Comparison of ENCODE assay signal across 15 mouse cellular contexts in genomic region chr12:59052470-59052869, GRCm38 (mm10).
"Had no signal": no experiment of that assay in that cellular context is flagged by ENCODE, and none has a peak within 500 bp of the region (broad histone marks: within the 10 kb centered on the region; RNA-seq: fewer than 3 reads in every experiment).

No protein-coding gene starts in this region.

- DNase-seq: lung, adult 18-20 months; lung, embryonic 14.5 days; lung, postnatal 10 days; lung, postnatal 4 days; midbrain, embryonic 14.5 days; right cerebral cortex, postnatal 25 days; thymus, adult 2 months; thymus, postnatal 25 days; thymus, postnatal 4 days had no signal

- H3K27ac ChIP-seq: midbrain, embryonic 12.5 days; neural tube, embryonic 12.5 days; stomach, embryonic 15.5 days; stomach, postnatal 0 days had no signal

- H3K4me3 ChIP-seq: megakaryocyte, embryonic 14.5 days; midbrain, embryonic 12.5 days; neural tube, embryonic 12.5 days; stomach, embryonic 15.5 days had no signal

- H3K27me3 ChIP-seq: megakaryocyte, embryonic 14.5 days; midbrain, embryonic 12.5 days; neural tube, embryonic 12.5 days; stomach, embryonic 15.5 days had no signal

- H3K9me3 ChIP-seq: megakaryocyte, embryonic 14.5 days; midbrain, embryonic 12.5 days; neural tube, embryonic 12.5 days; stomach, embryonic 15.5 days had no signal

- H3K4me1 ChIP-seq: midbrain, embryonic 12.5 days; neural tube, embryonic 12.5 days; stomach, embryonic 15.5 days had no signal

- H3K9ac ChIP-seq: liver, embryonic 14.5 days; lung, embryonic 14.5 days; midbrain, embryonic 12.5 days; neural tube, embryonic 12.5 days; stomach, embryonic 15.5 days had no signal
